Mouse (Mus musculus) kidney, adult 2 months (tissue): Measurements from ENCODE around the gene Dab2.

ENCODE experiments used
- CTCF ChIP-seq: fragments of 200-500 bp; conservative IDR thresholded peaks from 2 replicates; pipeline ENCODE4 v1.5.1; 2011; ENCODE audit warnings: low read depth, mild to moderate bottlenecking, control low read depth, low read length, moderate library complexity, mixed read lengths; ENCODE audit not compliant: insufficient read depth, insufficient read length
- POLR2A ChIP-seq: fragments of 200-500 bp; IDR thresholded peaks from one replicate; pipeline ENCODE4 v1.6.1; 2011; ENCODE audit warnings: low read depth, low read length, control low read depth

DNA sequence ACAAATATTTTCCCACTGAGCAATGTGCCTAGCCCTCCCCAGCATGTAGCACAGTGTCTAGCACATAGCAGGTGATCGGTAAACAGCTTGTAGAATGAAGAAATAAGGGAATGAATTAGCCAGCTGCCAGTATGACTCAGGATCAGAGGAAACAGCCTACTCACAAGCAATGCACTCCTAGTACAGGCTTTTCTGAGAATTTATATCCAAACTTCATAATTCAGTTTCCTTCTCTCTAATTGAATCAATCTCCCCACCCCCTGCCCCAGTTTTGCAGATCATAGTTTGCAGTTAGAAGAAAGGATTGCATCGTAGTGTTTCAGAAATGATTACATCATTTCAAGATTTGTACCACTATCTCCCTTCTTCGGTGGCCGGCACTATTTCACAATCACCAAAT, 26.4 kb downstream of the Dab2 start:
- no peak for TF ChIP-seq CTCF
- no peak for TF ChIP-seq POLR2A
